ENCODE assay signal across 24 mouse cellular contexts in genomic region chr16:59449092-59449491, GRCm38 (mm10). TPM values are rescaled to one million over a fixed set of nuclear protein-coding genes. Genes with fewer than 3 reads are reported as not detected.
A peak's percentile ranks its signal among the peaks of the same experiment; 100 is the strongest.
DNase-seq lines count a peak whose midpoint lies in the region; ATAC-seq and TF ChIP-seq lines count a peak whose summit lies in the region.
"Had no signal": no experiment of that assay in that cellular context is flagged by ENCODE, and none has a peak within 500 bp of the region (broad histone marks: within the 10 kb centered on the region; RNA-seq: fewer than 3 reads in every experiment).

No protein-coding gene starts in this region.

- H3K27ac ChIP-seq in lung, postnatal 0 days (ENCODE audit: low read length): no peak overlapping the region
- no peak overlapping the region for H3K27ac ChIP-seq in cerebellum, adult 2 months (ENCODE audit: insufficient read depth, low read length)
- H3K27ac ChIP-seq: embryonic facial prominence, embryonic 13.5 days; forebrain, embryonic 15.5 days; hindbrain, embryonic 13.5 days; limb, embryonic 12.5 days; liver, embryonic 13.5 days; lung, embryonic 15.5 days; midbrain, embryonic 13.5 days; stomach, embryonic 15.5 days had no signal

- peak; percentile 35 for DNase-seq in CD4-positive, CD25-positive, alpha-beta regulatory T cell, adult 2 months (ENCODE audit: low read depth, low spot score)
- DNase-seq in splenic B cell, adult 2 months (ENCODE audit: low read depth, low spot score): peak; percentile 39
- no peak for DNase-seq in lung, postnatal 0 days (ENCODE audit: low spot score)
- DNase-seq in adrenal gland, postnatal 4 days (ENCODE audit: low spot score in 2 of 2): no peak
- no peak for DNase-seq in cerebellum, adult 2 months
- DNase-seq: adrenal gland, postnatal 25 days; cerebellum, adult 18-20 months; gastrocnemius, postnatal 36 days; heart, postnatal 14 days; kidney, adult 9 months; layer of hippocampus, adult 9-11 months; liver, embryonic 13.5 days had no signal

- no peak for TF ChIP-seq POLR2A in cerebellum, adult 2 months (IDR thresholded peaks at IDR 0.05; ENCODE audit: borderline replicate concordance, insufficient read depth, low read length)

- H3K9me3 ChIP-seq in E14TG2a.4 (ENCODE audit: low read length): no peaks in the 10 kb centered on the region; the same call in 1 of the 2 replicates
- no peaks in the 10 kb centered on the region for H3K9me3 ChIP-seq in lung, postnatal 0 days (ENCODE audit: low read length)
- H3K9me3 ChIP-seq: embryonic facial prominence, embryonic 13.5 days; forebrain, embryonic 15.5 days; hindbrain, embryonic 13.5 days; limb, embryonic 12.5 days; liver, embryonic 13.5 days; lung, embryonic 15.5 days; midbrain, embryonic 13.5 days; stomach, embryonic 15.5 days had no signal

- peaks cover 5% of the 10 kb centered on the region; the same call in 1 of the 2 replicates for H3K27me3 ChIP-seq in E14TG2a.4 (ENCODE audit: insufficient read depth, low read length)
- no peaks in the 10 kb centered on the region for H3K27me3 ChIP-seq in splenic B cell, adult 2 months (ENCODE audit: control insufficient read depth, insufficient read depth, low read length, poor library complexity, severe bottlenecking)
- H3K27me3 ChIP-seq in lung, postnatal 0 days (replicated peaks; ENCODE audit: insufficient read depth, low read length): no peaks in the 10 kb centered on the region
- H3K27me3 ChIP-seq in cerebellum, adult 2 months (ENCODE audit: control insufficient read depth, insufficient read depth, low read length): no peaks in the 10 kb centered on the region
- H3K27me3 ChIP-seq: embryonic facial prominence, embryonic 13.5 days; forebrain, embryonic 15.5 days; hindbrain, embryonic 13.5 days; limb, embryonic 12.5 days; liver, embryonic 13.5 days; lung, embryonic 15.5 days; midbrain, embryonic 13.5 days; stomach, embryonic 15.5 days had no signal

- TF ChIP-seq EP300 in lung, postnatal 0 days (IDR thresholded peaks at IDR 0.05): no peak

- 0 out of 2 replicates have a peak, but pooled peaks have one; percentile 60 for ATAC-seq in common myeloid progenitor, adult 5-6 weeks (replicated peaks; ENCODE audit: low read depth, poor library complexity, severe bottlenecking)
- no peak for ATAC-seq in lung, postnatal 0 days
- ATAC-seq: forebrain, embryonic 15.5 days; midbrain, embryonic 13.5 days; Patski had no signal

- H3K4me3 ChIP-seq in E14TG2a.4 (replicated peaks; ENCODE audit: low read length): no peak overlapping the region
- no peak overlapping the region for H3K4me3 ChIP-seq in lung, postnatal 0 days (ENCODE audit: low read depth, low read length)
- no peak overlapping the region for H3K4me3 ChIP-seq in cerebellum, adult 2 months (replicated peaks; ENCODE audit: insufficient read depth, low read depth, low read length)
- H3K4me3 ChIP-seq: embryonic facial prominence, embryonic 13.5 days; forebrain, embryonic 15.5 days; hindbrain, embryonic 13.5 days; limb, embryonic 12.5 days; liver, embryonic 13.5 days; lung, embryonic 15.5 days; midbrain, embryonic 13.5 days; stomach, embryonic 15.5 days had no signal

- H3K4me2 ChIP-seq in lung, postnatal 0 days (replicated peaks; ENCODE audit: low read depth, low read length): no peak overlapping the region
- H3K4me2 ChIP-seq: embryonic facial prominence, embryonic 13.5 days; forebrain, embryonic 15.5 days; heart, embryonic 11.5 days; hindbrain, embryonic 13.5 days; limb, embryonic 12.5 days; liver, embryonic 13.5 days; lung, embryonic 15.5 days; midbrain, embryonic 13.5 days; stomach, embryonic 15.5 days had no signal

- H3K36me3 ChIP-seq in E14TG2a.4 (ENCODE audit: insufficient read depth, low read length): no peaks in the 10 kb centered on the region
- no peaks in the 10 kb centered on the region for H3K36me3 ChIP-seq in splenic B cell, adult 2 months (ENCODE audit: control insufficient read depth, insufficient read depth, low read length, poor library complexity, severe bottlenecking)
- no peaks in the 10 kb centered on the region for H3K36me3 ChIP-seq in lung, postnatal 0 days (ENCODE audit: insufficient read depth, low read length)
- H3K36me3 ChIP-seq: embryonic facial prominence, embryonic 13.5 days; forebrain, embryonic 15.5 days; hindbrain, embryonic 13.5 days; limb, embryonic 12.5 days; liver, embryonic 13.5 days; lung, embryonic 15.5 days; midbrain, embryonic 13.5 days; stomach, embryonic 15.5 days had no signal

- H3K9ac ChIP-seq in lung, postnatal 0 days (replicated peaks; ENCODE audit: low read depth): no peak overlapping the region
- H3K9ac ChIP-seq: embryonic facial prominence, embryonic 13.5 days; forebrain, embryonic 15.5 days; hindbrain, embryonic 13.5 days; limb, embryonic 12.5 days; liver, embryonic 13.5 days; lung, embryonic 15.5 days; midbrain, embryonic 13.5 days; stomach, embryonic 15.5 days had no signal

- TF ChIP-seq CTCF in E14TG2a.4 (conservative IDR thresholded peaks at IDR 0.05; ENCODE audit: low read length): peak; percentile 31; the same call in 1 of the 2 replicates
- no peak for TF ChIP-seq CTCF in lung, postnatal 0 days (IDR thresholded peaks at IDR 0.05)
- no peak for TF ChIP-seq CTCF in cerebellum, adult 2 months (IDR thresholded peaks at IDR 0.05; ENCODE audit: borderline replicate concordance, insufficient read depth, low read depth, low read length)

- H3K4me1 ChIP-seq in E14TG2a.4 (replicated peaks; ENCODE audit: low read depth, low read length): no peaks in the 10 kb centered on the region
- H3K4me1 ChIP-seq in lung, postnatal 0 days (ENCODE audit: insufficient read depth, low read depth, low read length): no peaks in the 10 kb centered on the region
- H3K4me1 ChIP-seq in cerebellum, adult 2 months (ENCODE audit: control insufficient read depth, insufficient read depth, low read length): no peaks in the 10 kb centered on the region
- H3K4me1 ChIP-seq: embryonic facial prominence, embryonic 13.5 days; forebrain, embryonic 15.5 days; hindbrain, embryonic 13.5 days; limb, embryonic 12.5 days; liver, embryonic 13.5 days; lung, embryonic 15.5 days; midbrain, embryonic 13.5 days; stomach, embryonic 15.5 days had no signal

RNA-seq across cellular contexts. Expression of gene Riox2, which starts 22.5 kb away (rescaled TPM):
- total RNA-seq in common myeloid progenitor, adult 5-6 weeks (2017): 69.3 and 69.6 TPM in 2 replicates
- 11.0 and 13.0 TPM in 2 replicates for polyA plus RNA-seq in lung, postnatal 0 days (2015; fragmentation: Nextera tagmentation; extraction: Ambion mirVana)
- 10 to 100 TPM; 18.1 to 20.5 TPM for total RNA-seq in adrenal gland, postnatal 4 days (2021)
- polyA plus RNA-seq in cerebellum, adult 2 months (2012; rRNA removed): 5.2 and 5.5 TPM in 2 replicates

RNA-seq across cellular contexts. Expression of gene Gabrr3, which starts 42.0 kb away (rescaled TPM):
- total RNA-seq in common myeloid progenitor, adult 5-6 weeks (2017): not detected in 2 replicates
- polyA plus RNA-seq in lung, postnatal 0 days (2015; fragmentation: Nextera tagmentation; extraction: Ambion mirVana): not detected in 2 replicates
- not detected for total RNA-seq in adrenal gland, postnatal 4 days (2021)
- 0.02 TPM in 1 of 2 replicates, not detected in the other for polyA plus RNA-seq in cerebellum, adult 2 months (2012; rRNA removed)
- total RNA-seq: adrenal gland, postnatal 25 days; gastrocnemius, postnatal 36 days; heart, postnatal 14 days had no signal
- polyA plus RNA-seq: heart, embryonic 11.5 days; hindbrain, embryonic 13.5 days; liver, embryonic 13.5 days; lung, embryonic 15.5 days; Patski; stomach, embryonic 15.5 days; thymus, postnatal 0 days had no signal

Comparison
In these comparisons a context has a peak if more than half of its experiments do, and no peak if none do; other contexts are left out.
1. DNase-seq: peak in CD4-positive, CD25-positive, alpha-beta regulatory T cell, adult 2 months (single experiment) and splenic B cell, adult 2 months (single experiment); none in lung, postnatal 0 days (single experiment), adrenal gland, postnatal 4 days (0 of 2) and cerebellum, adult 2 months (0 of 2).